16 mouse cellular contexts compared by ENCODE assay signal in the genomic region with DNA sequence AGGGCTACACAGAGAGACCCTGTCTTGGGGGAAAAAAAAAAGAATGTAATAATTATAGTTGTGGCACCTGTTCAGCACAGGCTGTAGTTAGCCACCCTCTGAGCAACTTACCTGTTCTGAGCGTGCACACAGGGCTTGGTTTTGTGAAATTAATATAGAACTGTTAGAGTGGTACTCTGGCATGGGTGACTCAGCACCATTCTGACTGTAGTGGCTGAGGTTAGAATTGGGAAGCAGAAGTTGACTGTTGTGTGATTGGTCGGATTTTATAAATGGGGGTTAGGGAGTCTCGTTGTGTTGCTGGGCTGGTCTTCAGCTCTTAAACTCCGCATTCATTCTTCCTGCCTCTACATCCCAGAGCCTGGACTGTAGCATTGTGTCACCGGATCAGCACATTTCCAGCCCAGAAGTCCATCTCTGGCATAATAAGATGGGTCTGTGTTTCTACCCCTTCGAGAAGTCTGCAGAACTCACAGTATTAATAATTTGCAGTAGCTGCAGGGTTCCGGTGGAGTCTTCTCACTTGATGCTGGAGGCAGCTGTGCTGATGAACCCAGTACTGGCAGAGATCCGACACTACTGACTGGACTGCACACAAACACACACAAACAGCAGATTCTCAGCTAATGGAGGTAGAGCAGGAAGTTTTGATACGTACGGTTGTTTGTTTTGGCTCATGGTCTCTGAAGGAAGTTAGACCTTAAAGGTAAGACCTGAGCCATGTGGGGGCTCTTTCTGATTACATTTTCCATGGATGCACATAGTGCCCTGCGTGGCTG. TPM values are rescaled to one million over a fixed set of nuclear protein-coding genes. Genes with fewer than 3 reads are reported as not detected.
DNase-seq lines count a peak whose midpoint lies in the region; ATAC-seq and TF ChIP-seq lines count a peak whose summit lies in the region.
"Had no signal": no experiment of that assay in that cellular context is flagged by ENCODE, and none has a peak within 500 bp of the region (broad histone marks: within the 10 kb centered on the region; RNA-seq: fewer than 3 reads in every experiment).

No protein-coding gene starts in this region.

- H3K36me3 ChIP-seq in limb, embryonic 12.5 days: no peaks in the 10 kb centered on the region
- H3K36me3 ChIP-seq in limb, embryonic 10.5 days: peaks cover 15% of the 10 kb centered on the region
- H3K36me3 ChIP-seq in embryonic facial prominence, embryonic 15.5 days: no peaks in the 10 kb centered on the region
- H3K36me3 ChIP-seq in stomach, embryonic 16.5 days (ENCODE audit: control insufficient read depth, insufficient read depth, low read length): no peaks in the 10 kb centered on the region
- no peaks in the 10 kb centered on the region for H3K36me3 ChIP-seq in midbrain, embryonic 13.5 days
- H3K36me3 ChIP-seq: heart, embryonic 15.5 days; hindbrain, embryonic 15.5 days had no signal

- H3K4me1 ChIP-seq in cerebellum, adult 2 months (ENCODE audit: control insufficient read depth, insufficient read depth, low read length): peaks cover 12% of the 10 kb centered on the region
- H3K4me1 ChIP-seq in limb, embryonic 12.5 days (replicated peaks): peaks cover 20% of the 10 kb centered on the region
- peaks cover 27% of the 10 kb centered on the region for H3K4me1 ChIP-seq in limb, embryonic 10.5 days
- peaks cover 28% of the 10 kb centered on the region for H3K4me1 ChIP-seq in embryonic facial prominence, embryonic 15.5 days
- peaks cover 26% of the 10 kb centered on the region for H3K4me1 ChIP-seq in stomach, embryonic 16.5 days (ENCODE audit: control insufficient read depth, insufficient read depth, low read length)
- H3K4me1 ChIP-seq in midbrain, embryonic 13.5 days (replicated peaks): peaks cover 20% of the 10 kb centered on the region

- H3K9ac ChIP-seq in limb, embryonic 12.5 days (replicated peaks): no peak overlapping the region
- no peak overlapping the region for H3K9ac ChIP-seq in embryonic facial prominence, embryonic 15.5 days
- H3K9ac ChIP-seq in stomach, embryonic 16.5 days (ENCODE audit: low read length): no peak overlapping the region
- H3K9ac ChIP-seq in midbrain, embryonic 13.5 days (replicated peaks): no peak overlapping the region
- H3K9ac ChIP-seq: heart, embryonic 15.5 days; hindbrain, embryonic 15.5 days; kidney, embryonic 15.5 days; lung, embryonic 14.5 days had no signal

- TF ChIP-seq POLR2A in cerebellum, adult 2 months (IDR thresholded peaks at IDR 0.05; ENCODE audit: borderline replicate concordance, insufficient read depth, low read length): no peak

- 9% methylated on average over 11 of the region's 11 CpGs for WGBS in cerebellum, adult 2 months
- WGBS in limb, embryonic 12.5 days: 71% methylated on average over 11 of the region's 11 CpGs
- 86% methylated on average over 11 of the region's 11 CpGs for WGBS in limb, embryonic 10.5 days
- WGBS in embryonic facial prominence, embryonic 15.5 days: 55% methylated on average over 11 of the region's 11 CpGs
- 54% methylated on average over 11 of the region's 11 CpGs for WGBS in stomach, embryonic 16.5 days
- WGBS in midbrain, embryonic 13.5 days: 79% methylated on average over 11 of the region's 11 CpGs

- DNase-seq in cerebellum, adult 2 months: peak; percentile 47
- DNase-seq in limb, embryonic 10.5 days (ENCODE audit: low spot score): no peak
- DNase-seq in left cerebral cortex, adult 8-10 months (ENCODE audit: low spot score in 2 of 2): no peak
- DNase-seq: gastrocnemius, postnatal 14 days; layer of hippocampus, adult 9-11 months; lung, embryonic 14.5 days; midbrain, embryonic 14.5 days; thymus, adult 18-20 months had no signal

- no peaks in the 10 kb centered on the region for H3K9me3 ChIP-seq in limb, embryonic 12.5 days
- H3K9me3 ChIP-seq in limb, embryonic 10.5 days (replicated peaks): no peaks in the 10 kb centered on the region
- H3K9me3 ChIP-seq in embryonic facial prominence, embryonic 15.5 days (replicated peaks): no peaks in the 10 kb centered on the region
- H3K9me3 ChIP-seq in stomach, embryonic 16.5 days (replicated peaks; ENCODE audit: control insufficient read depth, low read length): no peaks in the 10 kb centered on the region
- H3K9me3 ChIP-seq in midbrain, embryonic 13.5 days: no peaks in the 10 kb centered on the region
- H3K9me3 ChIP-seq: heart, embryonic 15.5 days; hindbrain, embryonic 15.5 days; kidney, embryonic 15.5 days had no signal

- H3K4me3 ChIP-seq in cerebellum, adult 2 months (replicated peaks; ENCODE audit: insufficient read depth, low read depth, low read length): peak overlapping the region; percentile 48
- H3K4me3 ChIP-seq in limb, embryonic 12.5 days (replicated peaks): no peak overlapping the region
- H3K4me3 ChIP-seq in limb, embryonic 10.5 days: no peak overlapping the region
- no peak overlapping the region for H3K4me3 ChIP-seq in embryonic facial prominence, embryonic 15.5 days (replicated peaks)
- H3K4me3 ChIP-seq in stomach, embryonic 16.5 days (replicated peaks; ENCODE audit: low read length): no peak overlapping the region
- H3K4me3 ChIP-seq in midbrain, embryonic 13.5 days (replicated peaks): no peak overlapping the region
- H3K4me3 ChIP-seq: heart, embryonic 15.5 days; hindbrain, embryonic 15.5 days; kidney, embryonic 15.5 days had no signal

- no peak for TF ChIP-seq CTCF in cerebellum, adult 2 months (IDR thresholded peaks at IDR 0.05; ENCODE audit: borderline replicate concordance, insufficient read depth, low read depth, low read length)

- H3K27me3 ChIP-seq in cerebellum, adult 2 months (ENCODE audit: control insufficient read depth, insufficient read depth, low read length): no peaks in the 10 kb centered on the region
- no peaks in the 10 kb centered on the region for H3K27me3 ChIP-seq in limb, embryonic 12.5 days
- H3K27me3 ChIP-seq in limb, embryonic 10.5 days (ENCODE audit: low read depth, poor library complexity, severe bottlenecking): no peaks in the 10 kb centered on the region
- H3K27me3 ChIP-seq in embryonic facial prominence, embryonic 15.5 days: no peaks in the 10 kb centered on the region
- no peaks in the 10 kb centered on the region for H3K27me3 ChIP-seq in stomach, embryonic 16.5 days (ENCODE audit: control insufficient read depth, insufficient read depth, low read length)
- H3K27me3 ChIP-seq in midbrain, embryonic 13.5 days: no peaks in the 10 kb centered on the region
- H3K27me3 ChIP-seq: heart, embryonic 15.5 days; hindbrain, embryonic 15.5 days; kidney, embryonic 15.5 days had no signal

- peak overlapping the region; percentile 76 for H3K27ac ChIP-seq in cerebellum, adult 2 months (ENCODE audit: insufficient read depth, low read length)
- 0 out of 2 replicates have a peak overlapping the region, but pooled peaks have one; percentile 29 for H3K27ac ChIP-seq in limb, embryonic 12.5 days
- no peak overlapping the region for H3K27ac ChIP-seq in limb, embryonic 10.5 days
- peak overlapping the region; percentile 39; the same call in 1 of the 2 replicates for H3K27ac ChIP-seq in embryonic facial prominence, embryonic 15.5 days (replicated peaks)
- H3K27ac ChIP-seq in stomach, embryonic 16.5 days (ENCODE audit: low read length): 0 out of 2 replicates have a peak overlapping the region, but pooled peaks have one; percentile 5
- no peak overlapping the region for H3K27ac ChIP-seq in midbrain, embryonic 13.5 days
- H3K27ac ChIP-seq: heart, embryonic 15.5 days; hindbrain, embryonic 15.5 days; kidney, embryonic 15.5 days had no signal

- no peak for ATAC-seq in cerebellum, adult (ENCODE audit: insufficient number of reproducible peaks, low FRiP score, low TSS enrichment)
- ATAC-seq in limb, embryonic 12.5 days (ENCODE audit: insufficient number of reproducible peaks, insufficient read depth, low FRiP score, low TSS enrichment, low read depth): no peak
- no peak for ATAC-seq in embryonic facial prominence, embryonic 15.5 days (ENCODE audit: insufficient number of reproducible peaks, low FRiP score, low TSS enrichment, low read depth)
- ATAC-seq in stomach, embryonic 16.5 days (ENCODE audit: insufficient read depth, low FRiP score): no peak
- ATAC-seq in midbrain, embryonic 13.5 days: no peak

- no peak overlapping the region for H3K4me2 ChIP-seq in limb, embryonic 12.5 days
- no peak overlapping the region for H3K4me2 ChIP-seq in embryonic facial prominence, embryonic 15.5 days (replicated peaks)
- no peak overlapping the region for H3K4me2 ChIP-seq in stomach, embryonic 16.5 days (ENCODE audit: low read depth, low read length)
- H3K4me2 ChIP-seq in midbrain, embryonic 13.5 days (replicated peaks): no peak overlapping the region
- H3K4me2 ChIP-seq: heart, embryonic 15.5 days; hindbrain, embryonic 15.5 days; kidney, embryonic 15.5 days; lung, embryonic 14.5 days had no signal

RNA-seq across cellular contexts. Expression of gene Spred2, which starts 5.1 kb away (rescaled TPM):
- polyA plus RNA-seq in cerebellum, adult 2 months (2012; rRNA removed): 40.3 and 40.6 TPM in 2 replicates
- 7.6 and 8.4 TPM in 2 replicates for polyA plus RNA-seq in limb, embryonic 12.5 days (2016; fragmentation: Nextera tagmentation; extraction: Ambion mirVana)
- polyA plus RNA-seq in limb, embryonic 10.5 days (2016; fragmentation: Nextera tagmentation; extraction: Ambion mirVana): 8.3 and 9.3 TPM in 2 replicates
- 8.5 and 9.7 TPM in 2 replicates for polyA plus RNA-seq in embryonic facial prominence, embryonic 15.5 days (2015; fragmentation: Nextera tagmentation; extraction: Ambion mirVana)
- polyA plus RNA-seq in stomach, embryonic 16.5 days (2015; fragmentation: Nextera tagmentation; extraction: Ambion mirVana): 5.0 TPM in 2 replicates
- polyA plus RNA-seq in midbrain, embryonic 13.5 days (2015; fragmentation: Nextera tagmentation; extraction: Ambion mirVana): 4.9 and 5.5 TPM in 2 replicates
- total RNA-seq in left cerebral cortex, adult 8-10 months (2022): 10 to 100 TPM; 66.8 to 82.4 (median 72.3) TPM

Comparison
In these comparisons a context has a peak if more than half of its experiments do, and no peak if none do; other contexts are left out.
1. H3K27ac ChIP-seq: peak in cerebellum, adult 2 months (single experiment), limb, embryonic 12.5 days (single experiment), embryonic facial prominence, embryonic 15.5 days (single experiment) and stomach, embryonic 16.5 days (single experiment); none in limb, embryonic 10.5 days (single experiment) and midbrain, embryonic 13.5 days (single experiment).
2. DNase-seq: peak in cerebellum, adult 2 months (2 of 2); none in limb, embryonic 10.5 days (single experiment) and left cerebral cortex, adult 8-10 months (0 of 2).